Mouse (Mus musculus): Measurements from ENCODE around the gene Dlk1. TPM values are rescaled to one million over a fixed set of nuclear protein-coding genes. Genes with fewer than 3 reads are reported as not detected.

Dlk1 gene
- polyA plus RNA-seq, 1 experiment from 2014 or later = 918 TPM

Other genes with a start within 250 kb of the Dlk1 start
- 5.0 TPM in 2 replicates for gene Rtl1, start 147.5 kb downstream of the Dlk1 start, polyA plus RNA-seq (2014; fragmentation: Nextera tagmentation; extraction: Ambion mirVana)

Measured in embryonic facial prominence, embryonic 14.5 days (tissue).